Mouse (Mus musculus): Measurements from ENCODE around the gene Acsm3. TPM values are rescaled to one million over a fixed set of nuclear protein-coding genes. Genes with fewer than 3 reads are reported as not detected.

The Acsm3 gene
- total and polyA plus RNA-seq, 2 experiments from 2014 or later = 0.09 TPM; not detected in 1

GRCm38 (mm10) chr7:119766996-119767395 lies 6.3 kb downstream of the Acsm3 start:
- Histone ChIP-seq H3K27me3 (ENCODE audit: insufficient read depth, low read length) (no peaks in the 10 kb centered on the region), H3K9ac (replicated peaks; ENCODE audit: low read length) (no peak overlapping the region), H3K9me3 (ENCODE audit: low read length) (no peaks in the 10 kb centered on the region), H3K36me3 (ENCODE audit: insufficient read depth, low read length) (no peaks in the 10 kb centered on the region), H3K4me1 (ENCODE audit: insufficient read depth, low read length) (no peaks in the 10 kb centered on the region), H3K4me3 (ENCODE audit: low read length) (no peak overlapping the region), H3K27ac (no peak overlapping the region), H3K4me2 (ENCODE audit: low read depth, low read length) (no peak overlapping the region)
- no peak for DNase-seq (ENCODE audit: low spot score)
- no peak for TF ChIP-seq CTCF (IDR thresholded peaks at IDR 0.05; ENCODE audit: low read depth)
- no peak for ATAC-seq
- WGBS = 81% methylated on average over 6 of the region's 6 CpGs

GRCm38 (mm10) chr7:119769895-119770294 lies 9.2 kb downstream of the Acsm3 start:
- WGBS = 95% methylated on average over 8 of the region's 8 CpGs
- no peak overlapping the region for H3K27ac ChIP-seq
- H3K4me1 ChIP-seq (ENCODE audit: insufficient read depth, low read length) = no peaks in the 10 kb centered on the region
- no peak overlapping the region for H3K4me2 ChIP-seq (ENCODE audit: low read depth, low read length)
- no peak for TF ChIP-seq CTCF (IDR thresholded peaks at IDR 0.05; ENCODE audit: low read depth)
- H3K9ac ChIP-seq (replicated peaks; ENCODE audit: low read length) = no peak overlapping the region
- no peak for ATAC-seq
- H3K9me3 ChIP-seq (ENCODE audit: low read length) = no peaks in the 10 kb centered on the region
- H3K36me3 ChIP-seq (ENCODE audit: insufficient read depth, low read length) = no peaks in the 10 kb centered on the region
- no peaks in the 10 kb centered on the region for H3K27me3 ChIP-seq (ENCODE audit: insufficient read depth, low read length)
- no peak for DNase-seq (ENCODE audit: low spot score)
- no peak overlapping the region for H3K4me3 ChIP-seq (ENCODE audit: low read length)

DNA sequence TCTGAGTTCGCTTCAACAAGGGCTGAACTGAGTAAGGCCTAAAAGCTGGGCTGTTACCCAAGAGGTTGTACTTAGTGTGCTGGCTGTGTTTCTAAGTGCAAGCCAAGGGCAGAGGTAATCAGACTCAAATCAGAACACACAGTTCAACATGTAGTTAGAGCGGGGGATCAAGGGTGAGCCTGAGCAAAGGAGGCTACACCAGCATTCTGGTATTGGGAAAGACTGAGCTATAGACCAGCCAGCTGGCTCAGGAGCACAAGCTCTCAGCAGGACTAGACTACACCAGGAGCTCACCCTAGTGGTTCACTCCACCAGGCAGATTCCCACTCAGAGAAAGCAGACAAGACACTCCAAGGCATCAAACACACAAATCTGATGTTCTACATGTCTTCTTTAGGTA lies 22.7 kb downstream of the Acsm3 start:
- Histone ChIP-seq H3K4me1 (ENCODE audit: insufficient read depth, low read length) (no peaks in the 10 kb centered on the region), H3K27me3 (ENCODE audit: insufficient read depth, low read length) (no peaks in the 10 kb centered on the region), H3K4me2 (ENCODE audit: low read depth, low read length) (no peak overlapping the region), H3K9ac (replicated peaks; ENCODE audit: low read length) (no peak overlapping the region), H3K36me3 (ENCODE audit: insufficient read depth, low read length) (peaks cover 12% of the 10 kb centered on the region), H3K9me3 (ENCODE audit: low read length) (no peaks in the 10 kb centered on the region), H3K4me3 (ENCODE audit: low read length) (no peak overlapping the region), H3K27ac (no peak overlapping the region)
- TF ChIP-seq CTCF (IDR thresholded peaks at IDR 0.05; ENCODE audit: low read depth) = no peak
- ATAC-seq = no peak
- 96% methylated on average over 2 of the region's 2 CpGs for WGBS
- DNase-seq (ENCODE audit: low spot score) = no peak

DNA sequence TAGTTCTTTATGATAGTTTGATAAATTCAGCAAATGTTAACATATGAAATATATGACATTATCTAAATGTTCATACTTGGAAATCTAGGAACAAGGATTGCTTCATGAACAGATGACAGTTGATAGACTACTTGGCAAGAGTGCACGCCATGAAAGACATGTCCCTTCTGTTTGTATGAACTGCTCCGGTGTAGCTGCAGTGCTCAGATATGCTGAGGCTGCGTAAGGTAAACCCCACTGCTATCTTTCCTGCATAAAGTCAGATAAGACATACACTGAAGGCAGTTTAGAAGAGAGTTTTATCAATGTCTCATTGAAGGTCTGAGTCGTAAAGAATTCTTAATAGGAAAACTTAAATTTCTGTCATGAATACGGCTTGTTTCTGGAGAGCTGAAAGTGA lies 24.2 kb downstream of the Acsm3 start:
- Histone ChIP-seq H3K4me2 (ENCODE audit: low read depth, low read length) (no peak overlapping the region), H3K27ac (no peak overlapping the region), H3K4me3 (ENCODE audit: low read length) (no peak overlapping the region), H3K9me3 (ENCODE audit: low read length) (no peaks in the 10 kb centered on the region), H3K36me3 (ENCODE audit: insufficient read depth, low read length) (peaks cover 16% of the 10 kb centered on the region), H3K9ac (replicated peaks; ENCODE audit: low read length) (no peak overlapping the region), H3K27me3 (ENCODE audit: insufficient read depth, low read length) (no peaks in the 10 kb centered on the region), H3K4me1 (ENCODE audit: insufficient read depth, low read length) (no peaks in the 10 kb centered on the region)
- ATAC-seq = no peak
- no peak for TF ChIP-seq CTCF (IDR thresholded peaks at IDR 0.05; ENCODE audit: low read depth)
- DNase-seq (ENCODE audit: low spot score) = no peak
- WGBS = 97% methylated on average over 5 of the region's 5 CpGs

- TF ChIP-seq CTCF (IDR thresholded peaks at IDR 0.05; ENCODE audit: low read depth) = no peak
- Histone ChIP-seq H3K27ac (no peak overlapping the region), H3K9ac (replicated peaks; ENCODE audit: low read length) (no peak overlapping the region), H3K4me2 (ENCODE audit: low read depth, low read length) (no peak overlapping the region), H3K36me3 (ENCODE audit: insufficient read depth, low read length) (peaks cover 16% of the 10 kb centered on the region), H3K4me3 (ENCODE audit: low read length) (no peak overlapping the region), H3K4me1 (ENCODE audit: insufficient read depth, low read length) (no peaks in the 10 kb centered on the region), H3K27me3 (ENCODE audit: insufficient read depth, low read length) (no peaks in the 10 kb centered on the region), H3K9me3 (ENCODE audit: low read length) (no peaks in the 10 kb centered on the region)
- DNase-seq (ENCODE audit: low spot score) (no peak), ATAC-seq (no peak)
- WGBS = 88% methylated on average over 3 of the region's 3 CpGs
Observed at GRCm38 (mm10) chr7:119789024-119789423, 28.3 kb downstream of the Acsm3 start.

GRCm38 (mm10) chr7:119793586-119794250 lies 33.0 kb downstream of the Acsm3 start, which contains the start of the genes Rexo5 and Eri2:
Rexo5 (plus strand) TSS chr7:119794006.
Eri2 (minus strand) TSS chr7:119794058.
- H3K9me3 ChIP-seq (ENCODE audit: low read length) = no peaks in the 10 kb centered on the region
- H3K4me1 ChIP-seq (ENCODE audit: insufficient read depth, low read length) = peaks cover 4% of the 10 kb centered on the region; the same call in 1 of the 2 replicates
- under 1% methylated on average over 53 of the region's 53 CpGs for WGBS
- peak within 1 kb of the TSS; percentile 55 for H3K27ac ChIP-seq
- peak; percentile 93 for DNase-seq (ENCODE audit: low spot score)
- peaks cover 3% of the 10 kb centered on the region; the same call in 1 of the 2 replicates for H3K36me3 ChIP-seq (ENCODE audit: insufficient read depth, low read length)
- ATAC-seq = peak; percentile 98
- peak within 1 kb of the TSS; percentile 69 for H3K4me3 ChIP-seq (ENCODE audit: low read length)
- no peaks in the 10 kb centered on the region for H3K27me3 ChIP-seq (ENCODE audit: insufficient read depth, low read length)
- peak within 1 kb of the TSS; percentile 79 for H3K4me2 ChIP-seq (ENCODE audit: low read depth, low read length)
- peak; percentile 7; the same call in 1 of the 2 replicates for TF ChIP-seq CTCF (IDR thresholded peaks at IDR 0.05; ENCODE audit: low read depth)
- H3K9ac ChIP-seq (replicated peaks; ENCODE audit: low read length) = peak within 1 kb of the TSS; percentile 52

DNA sequence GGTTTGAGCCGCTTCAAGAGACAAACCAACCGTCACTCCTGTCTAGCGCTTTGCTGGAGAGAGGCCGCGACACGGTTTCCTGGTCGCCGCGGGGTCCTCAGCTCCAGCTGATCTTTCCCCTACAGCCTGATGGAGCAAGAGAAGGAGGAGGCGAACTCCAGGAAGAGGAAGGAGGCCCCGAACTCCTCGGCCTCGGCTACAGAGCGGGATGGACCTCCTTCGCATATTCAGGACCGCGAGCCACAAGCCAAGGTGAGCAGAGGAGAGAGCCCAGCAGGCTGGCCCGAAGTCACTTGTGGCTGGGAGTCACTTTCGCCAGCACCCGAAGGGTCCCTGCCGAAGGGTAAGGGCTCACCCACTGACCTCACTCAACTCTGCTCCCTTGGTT lies 33.5 kb downstream of the Acsm3 start:
- under 1% methylated on average over 20 of the region's 21 CpGs for WGBS

More for the DNA sequence above, 33.5 kb downstream of the Acsm3 start:
- H3K27ac ChIP-seq = peak overlapping the region; percentile 55
- H3K4me2 ChIP-seq (ENCODE audit: low read depth, low read length) = peak overlapping the region; percentile 79
- H3K9ac ChIP-seq (replicated peaks; ENCODE audit: low read length) = peak overlapping the region; percentile 52
- H3K4me1 ChIP-seq (ENCODE audit: insufficient read depth, low read length) = peaks cover 4% of the 10 kb centered on the region; the same call in 1 of the 2 replicates
- DNase-seq (ENCODE audit: low spot score) (no peak), ATAC-seq (no peak; the same call in 1 of the 2 replicates)
- H3K4me3 ChIP-seq (ENCODE audit: low read length) = peak overlapping the region; percentile 69
- H3K27me3 ChIP-seq (ENCODE audit: insufficient read depth, low read length) = no peaks in the 10 kb centered on the region
- no peaks in the 10 kb centered on the region for H3K9me3 ChIP-seq (ENCODE audit: low read length)
- H3K36me3 ChIP-seq (ENCODE audit: insufficient read depth, low read length) = peaks cover 3% of the 10 kb centered on the region; the same call in 1 of the 2 replicates
- TF ChIP-seq CTCF (IDR thresholded peaks at IDR 0.05; ENCODE audit: low read depth) = no peak
